Mouse (Mus musculus): ENCODE results near the gene Psmb5. TPM values are rescaled to one million over a fixed set of nuclear protein-coding genes. Genes with fewer than 3 reads are reported as not detected.
"Not testable (repeated sequence)": the region's sequence is repeated elsewhere in the genome, so short reads cannot be mapped to it uniquely, and the experiment has no call there.

The Psmb5 gene
- total RNA-seq, 2 experiments from 2014 or later = 182 to 197 TPM

GRCm38 (mm10) chr14:54632252-54632651 is 14.4 kb upstream of the Psmb5 start:
- intact Hi-C loops (cut with DNase I) = no loop called here
- no peak for DNase-seq

GRCm38 (mm10) chr14:54631240-54631599 is 13.4 kb upstream of the Psmb5 start:
- no peak for DNase-seq
- intact Hi-C loops (cut with DNase I) = no loop called here

GRCm38 (mm10) chr14:54630583-54631239 is 12.9 kb upstream of the Psmb5 start:
- no peak for DNase-seq

GRCm38 (mm10) chr14:54629797-54630196 is 12.0 kb upstream of the Psmb5 start:
- DNase-seq = no peak
- intact Hi-C loops (cut with DNase I) = no loop called here

More at GRCm38 (mm10) chr14:54630583-54631239, 12.9 kb upstream of the Psmb5 start:
- intact Hi-C loops (cut with DNase I) = no loop called here

GRCm38 (mm10) chr14:54628103-54628502 is 10.3 kb upstream of the Psmb5 start:
- DNase-seq = no peak
- intact Hi-C loops (cut with DNase I) = no loop called here

GRCm38 (mm10) chr14:54624976-54625375 is 7.2 kb upstream of the Psmb5 start:
- no peak for DNase-seq
- intact Hi-C loops (cut with DNase I) = no loop called here

GRCm38 (mm10) chr14:54623334-54623733 is 5.5 kb upstream of the Psmb5 start:
- intact Hi-C loops (cut with DNase I) = no loop called here

GRCm38 (mm10) chr14:54621133-54621532 is 3.3 kb upstream of the Psmb5 start, which contains the start of gene Psmb11:
Gene Psmb11 (plus strand): TSS chr14:54621433.
- intact Hi-C loops (cut with DNase I) = no loop called here
- no peak for DNase-seq

More at GRCm38 (mm10) chr14:54623334-54623733, 5.5 kb upstream of the Psmb5 start:
- no peak for DNase-seq

GRCm38 (mm10) chr14:54617152-54617896 is 498 bp downstream of the Psmb5 start:
- intact Hi-C loops (cut with DNase I) = no loop called here
- no peak for DNase-seq

- intact Hi-C loops (cut with DNase I) = no loop called here
These were observed 1.5 kb downstream of the Psmb5 start for GRCm38 (mm10) chr14:54616226-54616825.

GRCm38 (mm10) chr14:54614130-54614529 is 3.7 kb downstream of the Psmb5 start:
- DNase-seq; intact Hi-C loops (cut with DNase I): not testable (repeated sequence)

More at GRCm38 (mm10) chr14:54616226-54616825, 1.5 kb downstream of the Psmb5 start:
- no peak for DNase-seq

- intact Hi-C loops (cut with DNase I) = no loop called here
- DNase-seq = no peak
These were observed 7.2 kb downstream of the Psmb5 start for GRCm38 (mm10) chr14:54610648-54611047.

- DNase-seq = no peak
- intact Hi-C loops (cut with DNase I) = no loop called here
These were observed 7.9 kb downstream of the Psmb5 start for GRCm38 (mm10) chr14:54609962-54610361.

- intact Hi-C loops (cut with DNase I) = no loop called here
- DNase-seq = no peak
These were observed 8.6 kb downstream of the Psmb5 start for GRCm38 (mm10) chr14:54609245-54609644.

GRCm38 (mm10) chr14:54607226-54607625 is 10.6 kb downstream of the Psmb5 start:
- intact Hi-C loops (cut with DNase I) = no loop called here
- no peak for DNase-seq

- intact Hi-C loops (cut with DNase I) = no loop called here
- peak; percentile 78 for DNase-seq
These were observed 12.0 kb downstream of the Psmb5 start, which contains the start of gene 4931414P19Rik for GRCm38 (mm10) chr14:54605752-54606321. Gene 4931414P19Rik (minus strand): TSS chr14:54605993.

GRCm38 (mm10) chr14:54603686-54604085 is 14.1 kb downstream of the Psmb5 start:
- intact Hi-C loops (cut with DNase I) = no loop called here
- no peak for DNase-seq

- peak; percentile 98 for DNase-seq
- intact Hi-C loops (cut with DNase I) = no loop called here
These were observed 14.7 kb downstream of the Psmb5 start for GRCm38 (mm10) chr14:54603038-54603654.

- DNase-seq = no peak
- intact Hi-C loops (cut with DNase I) = no loop called here
These were observed 15.2 kb downstream of the Psmb5 start for GRCm38 (mm10) chr14:54602613-54603012.

GRCm38 (mm10) chr14:54601601-54602000 is 16.2 kb downstream of the Psmb5 start:
- intact Hi-C loops (cut with DNase I) = no loop called here

GRCm38 (mm10) chr14:54597084-54597483 is 20.7 kb downstream of the Psmb5 start:
- DNase-seq = no peak
- intact Hi-C loops (cut with DNase I) = no loop called here

More at GRCm38 (mm10) chr14:54601601-54602000, 16.2 kb downstream of the Psmb5 start:
- DNase-seq = no peak

Data from left cerebral cortex, postnatal 4 days (tissue).